8 mouse cellular contexts compared by ENCODE assay signal in the genomic region with DNA sequence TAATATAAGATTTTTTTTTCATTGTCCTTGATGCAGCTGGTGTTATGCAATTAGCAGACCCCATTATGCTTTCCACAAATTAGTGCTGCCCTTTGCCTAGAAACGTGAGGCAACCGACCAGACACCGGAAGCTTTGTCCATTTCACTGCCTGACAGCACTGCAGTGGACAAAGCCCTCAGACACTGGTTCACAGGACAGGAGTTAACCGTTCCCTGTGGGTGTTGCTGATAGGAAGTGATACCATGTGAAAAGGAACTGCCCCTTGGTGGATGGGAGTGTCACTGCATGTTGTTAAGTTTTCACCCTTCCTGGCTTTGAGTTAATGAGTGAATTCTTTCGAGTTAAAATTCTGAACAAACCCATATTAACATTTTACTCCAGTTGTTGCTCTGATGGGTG.
DNase-seq lines count a peak whose midpoint lies in the region; ATAC-seq and TF ChIP-seq lines count a peak whose summit lies in the region.

No protein-coding gene starts in this region.

- H3K36me3 ChIP-seq in heart, embryonic 12.5 days: no peaks in the 10 kb centered on the region
- H3K36me3 ChIP-seq in heart, embryonic 10.5 days: no peaks in the 10 kb centered on the region
- no peaks in the 10 kb centered on the region for H3K36me3 ChIP-seq in hindbrain, postnatal 0 days (ENCODE audit: insufficient read depth, low read length)
- peaks cover 16% of the 10 kb centered on the region for H3K36me3 ChIP-seq in megakaryocyte, embryonic 14.5 days (replicated peaks; ENCODE audit: low read length)

- peak overlapping the region; percentile 38; the same call in 1 of the 2 replicates for H3K27ac ChIP-seq in heart, embryonic 12.5 days (ENCODE audit: poor library complexity, severe bottlenecking)
- H3K27ac ChIP-seq in heart, embryonic 10.5 days: no peak overlapping the region; the same call in 1 of the 2 replicates
- no peak overlapping the region for H3K27ac ChIP-seq in hindbrain, postnatal 0 days

- WGBS in heart, embryonic 12.5 days: 23% methylated on average over 5 of the region's 5 CpGs
- 30% methylated on average over 5 of the region's 5 CpGs for WGBS in heart, embryonic 10.5 days
- WGBS in hindbrain, postnatal 0 days: 30% methylated on average over 5 of the region's 5 CpGs

- peak; percentile 49 for TF ChIP-seq CTCF in hindbrain, postnatal 0 days (IDR thresholded peaks at IDR 0.05; ENCODE audit: low read depth)

- DNase-seq in heart, embryonic 10.5 days (ENCODE audit: low spot score): no peak
- peak; percentile 50 for DNase-seq in embryo, embryonic 11 days
- peak; percentile 23 for DNase-seq in hindbrain, postnatal 0 days (ENCODE audit: low spot score)
- no peak for DNase-seq in spleen, postnatal 10 days (ENCODE audit: low spot score in 2 of 2)
- no peak for DNase-seq in ovary, postnatal 36 days (ENCODE audit: low spot score)
- no peak for DNase-seq in left cerebral cortex, postnatal 14 days (ENCODE audit: low spot score in 2 of 2)

- intact Hi-C loops in left cerebral cortex, postnatal 14 days (cut with DNase I): loop anchor here (5.0 kb wide), 1 partner anchor 525 kb away; no protein-coding TSS in a partner anchor

- no peaks in the 10 kb centered on the region for H3K9me3 ChIP-seq in heart, embryonic 12.5 days (replicated peaks)
- H3K9me3 ChIP-seq in heart, embryonic 10.5 days: no peaks in the 10 kb centered on the region
- H3K9me3 ChIP-seq in hindbrain, postnatal 0 days (ENCODE audit: low read length): no peaks in the 10 kb centered on the region
- no peaks in the 10 kb centered on the region for H3K9me3 ChIP-seq in megakaryocyte, embryonic 14.5 days

- H3K4me3 ChIP-seq in heart, embryonic 12.5 days: no peak overlapping the region
- H3K4me3 ChIP-seq in heart, embryonic 10.5 days: no peak overlapping the region
- no peak overlapping the region for H3K4me3 ChIP-seq in hindbrain, postnatal 0 days (ENCODE audit: low read length)
- peak overlapping the region; percentile 72 for H3K4me3 ChIP-seq in megakaryocyte, embryonic 14.5 days (replicated peaks)

- no peak overlapping the region for H3K9ac ChIP-seq in heart, embryonic 12.5 days
- no peak overlapping the region for H3K9ac ChIP-seq in hindbrain, postnatal 0 days (replicated peaks; ENCODE audit: low read length)

- H3K4me1 ChIP-seq in heart, embryonic 12.5 days (replicated peaks): no peaks in the 10 kb centered on the region
- H3K4me1 ChIP-seq in heart, embryonic 10.5 days: 0 out of 2 replicates have a peak, but pooled peaks cover 5% of the 10 kb centered on the region
- H3K4me1 ChIP-seq in hindbrain, postnatal 0 days (ENCODE audit: insufficient read depth, low read length): no peaks in the 10 kb centered on the region; the same call in 1 of the 2 replicates
- H3K4me1 ChIP-seq in megakaryocyte, embryonic 14.5 days: peaks cover 15% of the 10 kb centered on the region

- H3K4me2 ChIP-seq in heart, embryonic 12.5 days: no peak overlapping the region
- peak overlapping the region; percentile 54 for H3K4me2 ChIP-seq in hindbrain, postnatal 0 days (ENCODE audit: low read depth, low read length)

- H3K27me3 ChIP-seq in heart, embryonic 12.5 days (replicated peaks): no peaks in the 10 kb centered on the region
- H3K27me3 ChIP-seq in heart, embryonic 10.5 days (ENCODE audit: insufficient read depth, poor library complexity, severe bottlenecking): no peaks in the 10 kb centered on the region
- H3K27me3 ChIP-seq in hindbrain, postnatal 0 days (ENCODE audit: insufficient read depth, low read length): no peaks in the 10 kb centered on the region
- H3K27me3 ChIP-seq in megakaryocyte, embryonic 14.5 days (replicated peaks): peaks cover 2% of the 10 kb centered on the region

- ATAC-seq in heart, embryonic 12.5 days (ENCODE audit: insufficient number of reproducible peaks, low FRiP score): peak; percentile 72
- ATAC-seq in hindbrain, postnatal 0 days: no peak

Comparison
In these comparisons a context has a peak if more than half of its experiments do, and no peak if none do; other contexts are left out.
1. DNase-seq: peak in embryo, embryonic 11 days (single experiment) and hindbrain, postnatal 0 days (single experiment); none in heart, embryonic 10.5 days (single experiment), spleen, postnatal 10 days (0 of 2), ovary, postnatal 36 days (single experiment) and left cerebral cortex, postnatal 14 days (0 of 2).